Mouse (Mus musculus): ENCODE results near the gene Vwce.

Gene Vwce

DNA sequence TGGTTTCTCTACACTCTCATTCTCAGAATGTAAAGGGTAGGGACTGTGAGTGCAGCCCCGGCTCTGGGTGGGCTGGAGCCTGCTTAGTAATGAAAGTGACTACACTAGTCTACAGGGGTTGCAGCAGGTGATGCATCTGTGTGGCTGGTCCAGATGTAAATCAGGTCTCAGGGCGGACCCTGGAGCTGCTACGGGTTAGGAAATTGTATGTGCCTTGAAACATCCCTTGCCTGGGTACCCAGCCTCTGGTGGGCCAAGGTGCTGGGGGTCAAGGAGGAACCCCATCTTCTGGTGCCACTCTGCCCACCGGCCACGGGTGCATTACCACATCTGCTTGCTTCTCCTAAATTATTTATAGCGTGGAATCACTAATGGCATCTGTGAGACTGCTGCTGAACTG, 80.2 kb downstream of the Vwce start:
- no peak for DNase-seq (ENCODE audit: low spot score in 2 of 2)

DNA sequence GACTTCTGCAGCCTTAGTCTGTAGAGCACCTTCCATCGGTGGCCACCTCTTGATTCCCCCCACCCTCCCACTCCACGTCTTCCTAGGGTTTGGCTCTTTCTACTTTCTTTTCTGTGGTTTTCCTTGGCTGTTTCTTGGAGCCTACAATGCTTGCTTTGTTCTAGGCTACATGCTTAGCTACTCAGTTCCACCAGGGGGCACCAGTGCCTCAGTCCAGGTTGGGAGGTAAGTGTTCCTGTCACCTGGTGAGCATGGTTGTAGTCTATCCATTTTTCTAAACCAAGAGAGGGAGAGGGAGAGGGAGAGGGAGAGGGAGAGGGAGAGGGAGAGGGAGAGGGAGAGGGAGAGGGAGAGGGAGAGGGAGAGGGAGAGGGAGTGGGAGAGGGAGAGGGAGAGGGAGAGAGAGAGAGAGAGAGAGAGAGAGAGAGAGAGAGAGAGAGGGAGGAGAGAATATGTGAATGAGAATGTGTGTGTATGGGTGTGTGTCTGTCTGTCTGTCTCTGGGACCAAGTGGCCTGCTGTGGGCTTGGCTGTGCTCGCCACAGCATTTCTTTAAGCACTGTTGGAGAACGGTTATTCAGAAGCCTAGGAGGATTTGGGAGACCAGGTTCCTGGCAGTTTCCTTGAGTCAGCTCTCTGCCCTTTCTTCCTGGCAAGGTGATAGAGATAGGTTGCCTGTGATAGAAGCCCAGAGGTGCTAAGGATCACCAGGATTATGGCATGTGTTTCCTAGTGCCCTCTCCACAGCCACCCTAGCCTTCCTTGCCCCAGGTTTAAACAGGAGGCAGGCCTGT, 80.9 kb downstream of the Vwce start:
- DNase-seq (ENCODE audit: low spot score in 2 of 2) = peak; percentile 51 to 79

DNA sequence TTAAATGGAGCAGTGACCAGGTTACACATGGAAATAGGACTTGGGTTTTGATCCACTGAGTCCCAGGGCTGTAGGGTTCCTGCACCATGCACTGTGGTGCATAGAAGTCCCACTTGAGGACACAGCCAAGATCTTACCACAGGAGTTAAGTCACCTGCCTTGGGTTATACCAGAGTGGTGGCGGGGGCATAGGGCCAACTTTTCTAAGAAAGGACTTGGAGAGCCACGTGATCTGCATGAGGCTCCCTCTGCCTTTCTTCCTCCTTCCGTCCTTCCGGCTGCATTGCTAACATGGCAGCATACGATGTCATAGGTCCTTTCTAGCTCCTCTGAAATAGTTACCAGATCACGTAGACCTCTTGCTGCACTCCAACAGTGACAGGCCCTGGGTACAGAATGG, 81.5 kb downstream of the Vwce start:
- no peak for DNase-seq (ENCODE audit: low spot score in 2 of 2)
